Mouse (Mus musculus) lung, postnatal 4 days (tissue): ENCODE results near the gene Hsd17b1.

Experiments
- DNase-seq, 2 experiments: peaks; one replicate each; pipeline ENCODE4 v3.0.0; 2021

The Hsd17b1 gene

GRCm38 (mm10) chr11:101062165-101062884, 15.9 kb upstream of the Hsd17b1 start:
- peak; percentile 48 to 71 for DNase-seq

- no peak for DNase-seq
Measured at GRCm38 (mm10) chr11:101062971-101063675, 15.1 kb upstream of the Hsd17b1 start.

- DNase-seq = peak; percentile 85 to 93
Measured at GRCm38 (mm10) chr11:101063676-101064327, 14.4 kb upstream of the Hsd17b1 start.

- DNase-seq = no peak
Measured at GRCm38 (mm10) chr11:101064462-101064861, 13.7 kb upstream of the Hsd17b1 start.

GRCm38 (mm10) chr11:101065002-101065401, 13.2 kb upstream of the Hsd17b1 start:
- DNase-seq = no peak

GRCm38 (mm10) chr11:101066549-101067412, 11.4 kb upstream of the Hsd17b1 start:
- DNase-seq = peak; percentile 86 to 90

- DNase-seq = peak; percentile 97
Measured at GRCm38 (mm10) chr11:101069391-101070188, 8.6 kb upstream of the Hsd17b1 start, which contains the start of gene Naglu. Naglu (plus strand) TSS chr11:101070012.

GRCm38 (mm10) chr11:101070189-101070527, 8.1 kb upstream of the Hsd17b1 start:
- no peak for DNase-seq

GRCm38 (mm10) chr11:101070987-101071386, 7.2 kb upstream of the Hsd17b1 start:
- DNase-seq = no peak

- no peak for DNase-seq
Measured at GRCm38 (mm10) chr11:101071810-101072428, 6.3 kb upstream of the Hsd17b1 start.

- DNase-seq = peak in 1 of 2 experiments; percentile 30
Measured at GRCm38 (mm10) chr11:101079746-101080145, 1.5 kb downstream of the Hsd17b1 start.

- DNase-seq = no peak
Measured at GRCm38 (mm10) chr11:101080421-101080820, 2.2 kb downstream of the Hsd17b1 start.

GRCm38 (mm10) chr11:101081659-101082058, 3.4 kb downstream of the Hsd17b1 start:
- DNase-seq = peak in 1 of 2 experiments; percentile 27

- peak; percentile 89 to 92 for DNase-seq
Measured at GRCm38 (mm10) chr11:101082208-101083082, 4.2 kb downstream of the Hsd17b1 start, which contains the start of gene Coasy. Coasy (plus strand) TSS chr11:101082565.

- peak in 1 of 2 experiments; percentile 42 for DNase-seq
Measured at GRCm38 (mm10) chr11:101083083-101083697, 5.0 kb downstream of the Hsd17b1 start.

- no peak for DNase-seq
Measured at GRCm38 (mm10) chr11:101084246-101084645, 6.0 kb downstream of the Hsd17b1 start.

GRCm38 (mm10) chr11:101084811-101085210, 6.6 kb downstream of the Hsd17b1 start:
- DNase-seq = no peak

- no peak for DNase-seq
Measured at GRCm38 (mm10) chr11:101085617-101086322, 7.6 kb downstream of the Hsd17b1 start.

- no peak for DNase-seq
Measured at GRCm38 (mm10) chr11:101086323-101086674, 8.1 kb downstream of the Hsd17b1 start.
